Mouse (Mus musculus): ENCODE measurements around the gene Auts2.

- TF ChIP-seq POLR2A (IDR thresholded peaks at IDR 0.05; ENCODE audit: low read depth, low read length) (no peak), CTCF (conservative IDR thresholded peaks at IDR 0.05; ENCODE audit: insufficient read depth, insufficient read length, low read depth, low read length) (no peak)
These were observed 170.5 kb downstream of the Auts2 start for GRCm38 (mm10) chr5:132372605-132373004.

Measured in kidney, adult 2 months (tissue).